8 mouse cellular contexts compared by ENCODE assay signal in genomic region chr7:25238015-25238706, GRCm38 (mm10). TPM values are rescaled to one million over a fixed set of nuclear protein-coding genes. Genes with fewer than 3 reads are reported as not detected.
DNase-seq lines count a peak whose midpoint lies in the region; ATAC-seq and TF ChIP-seq lines count a peak whose summit lies in the region.

No protein-coding gene starts in this region.

- peak; percentile 99 for DNase-seq in 416B (ENCODE audit: low read depth)
- peak; percentile 95 for DNase-seq in heart, adult 8-10 months (ENCODE audit: low spot score)
- DNase-seq in kidney, adult 9 months, result peak; percentile 98
- DNase-seq in limb, embryonic 14.5 days (ENCODE audit: low spot score), result peak; percentile 96
- peak; percentile 99 for DNase-seq in midbrain, postnatal 0 days (ENCODE audit: low spot score)
- DNase-seq in spleen, postnatal 14 days (ENCODE audit: low spot score in 2 of 2), result peak; percentile 78 to 85

- peak overlapping the region; percentile 53 for H3K27ac ChIP-seq in bone marrow, adult 2 months (ENCODE audit: control insufficient read depth, insufficient read depth, low read depth, low read length, poor library complexity)
- H3K27ac ChIP-seq in embryonic facial prominence, embryonic 15.5 days (replicated peaks), result peak overlapping the region; percentile 84
- H3K27ac ChIP-seq in limb, embryonic 14.5 days (replicated peaks; ENCODE audit: low read depth, low read length), result peak overlapping the region; percentile 70; the same call in 1 of the 2 replicates
- peak overlapping the region; percentile 83 for H3K27ac ChIP-seq in midbrain, postnatal 0 days (ENCODE audit: low read depth, low read length)

- WGBS in bone marrow, adult 2 months, result under 1% methylated on average over 23 of the region's 23 CpGs
- under 1% methylated on average over 23 of the region's 23 CpGs for WGBS in embryonic facial prominence, embryonic 15.5 days
- under 1% methylated on average over 23 of the region's 23 CpGs for WGBS in limb, embryonic 14.5 days
- under 1% methylated on average over 23 of the region's 23 CpGs for WGBS in midbrain, postnatal 0 days

- no peaks in the 10 kb centered on the region for H3K27me3 ChIP-seq in embryonic facial prominence, embryonic 15.5 days
- H3K27me3 ChIP-seq in limb, embryonic 14.5 days (ENCODE audit: control insufficient read depth, insufficient read depth, low read length), result no peaks in the 10 kb centered on the region
- H3K27me3 ChIP-seq in midbrain, postnatal 0 days (ENCODE audit: insufficient read depth, low read length), result no peaks in the 10 kb centered on the region

- TF ChIP-seq POLR2A in bone marrow, adult 2 months (IDR thresholded peaks at IDR 0.05; ENCODE audit: borderline replicate concordance, control insufficient read depth, low read depth, low read length), result no peak
- no peak for TF ChIP-seq POLR2A in limb, embryonic 14.5 days (IDR thresholded peaks at IDR 0.05; ENCODE audit: borderline replicate concordance, extremely low read depth, insufficient read depth, insufficient read length)

- peak overlapping the region; percentile 70 for H3K4me2 ChIP-seq in embryonic facial prominence, embryonic 15.5 days (replicated peaks)
- peak overlapping the region; percentile 59 for H3K4me2 ChIP-seq in limb, embryonic 14.5 days (replicated peaks; ENCODE audit: low read depth, low read length, severe bottlenecking)
- peak overlapping the region; percentile 74 for H3K4me2 ChIP-seq in midbrain, postnatal 0 days (ENCODE audit: low read depth, low read length, poor library complexity, severe bottlenecking)

- ATAC-seq in embryonic facial prominence, embryonic 15.5 days (ENCODE audit: insufficient number of reproducible peaks, low FRiP score, low TSS enrichment, low read depth), result peak; percentile 94
- ATAC-seq in limb, embryonic 14.5 days (ENCODE audit: low FRiP score, low read depth), result peak; percentile 95
- ATAC-seq in midbrain, postnatal 0 days (ENCODE audit: low FRiP score), result peak; percentile 91

- peaks cover 2% of the 10 kb centered on the region; the same call in 1 of the 2 replicates for H3K4me1 ChIP-seq in bone marrow, adult 2 months (ENCODE audit: control insufficient read depth, insufficient read depth, low read length)
- H3K4me1 ChIP-seq in embryonic facial prominence, embryonic 15.5 days, result peaks cover 57% of the 10 kb centered on the region
- peaks cover 10% of the 10 kb centered on the region; the same call in 1 of the 2 replicates for H3K4me1 ChIP-seq in limb, embryonic 14.5 days (ENCODE audit: control insufficient read depth, insufficient read depth, low read length)
- peaks cover 10% of the 10 kb centered on the region; the same call in 1 of the 2 replicates for H3K4me1 ChIP-seq in midbrain, postnatal 0 days (ENCODE audit: insufficient read depth, low read length)

- H3K9me3 ChIP-seq in embryonic facial prominence, embryonic 15.5 days (replicated peaks), result no peaks in the 10 kb centered on the region
- no peaks in the 10 kb centered on the region for H3K9me3 ChIP-seq in limb, embryonic 14.5 days (ENCODE audit: control insufficient read depth, low read length)
- no peaks in the 10 kb centered on the region for H3K9me3 ChIP-seq in midbrain, postnatal 0 days (ENCODE audit: low read length)

- peak overlapping the region; percentile 72 for H3K4me3 ChIP-seq in bone marrow, adult 2 months (replicated peaks; ENCODE audit: control insufficient read depth, low read depth, low read length)
- peak overlapping the region; percentile 83 for H3K4me3 ChIP-seq in embryonic facial prominence, embryonic 15.5 days (replicated peaks)
- H3K4me3 ChIP-seq in limb, embryonic 14.5 days (replicated peaks; ENCODE audit: low read length), result peak overlapping the region; percentile 94
- peak overlapping the region; percentile 96 for H3K4me3 ChIP-seq in midbrain, postnatal 0 days (ENCODE audit: low read depth, low read length)

- TF ChIP-seq CTCF in bone marrow, adult 2 months (IDR thresholded peaks at IDR 0.05; ENCODE audit: control insufficient read depth, insufficient read depth, low read length), result no peak
- TF ChIP-seq CTCF in midbrain, postnatal 0 days (IDR thresholded peaks at IDR 0.05), result no peak

- peaks cover 43% of the 10 kb centered on the region for H3K36me3 ChIP-seq in embryonic facial prominence, embryonic 15.5 days
- H3K36me3 ChIP-seq in limb, embryonic 14.5 days (ENCODE audit: control insufficient read depth, insufficient read depth, low read length), result peaks cover 32% of the 10 kb centered on the region
- peaks cover 6% of the 10 kb centered on the region; the same call in 1 of the 2 replicates for H3K36me3 ChIP-seq in midbrain, postnatal 0 days (ENCODE audit: insufficient read depth, low read length)

- no peak overlapping the region for H3K9ac ChIP-seq in embryonic facial prominence, embryonic 15.5 days
- peak overlapping the region; percentile 99; the same call in 1 of the 2 replicates for H3K9ac ChIP-seq in limb, embryonic 14.5 days (ENCODE audit: low read depth, low read length, severe bottlenecking)
- H3K9ac ChIP-seq in midbrain, postnatal 0 days (replicated peaks; ENCODE audit: low read length, poor library complexity, severe bottlenecking), result peak overlapping the region; percentile 99; the same call in 1 of the 2 replicates

RNA-seq across cellular contexts. Expression of gene Gsk3a, which starts 0.5 kb away (rescaled TPM):
- 53.6 and 56.8 TPM in 2 replicates for polyA plus RNA-seq in bone marrow, adult 2 months (2011; ENCODE audit: insufficient read depth, insufficient read length, low replicate concordance, missing spikeins)
- 11.5 and 13.0 TPM in 2 replicates for polyA plus RNA-seq in embryonic facial prominence, embryonic 15.5 days (2015; fragmentation: Nextera tagmentation; extraction: Ambion mirVana)
- 10 to 100 TPM; 66.1 to 71.3 (median 68.3) TPM for total RNA-seq in heart, adult 8-10 months (2022)
- 155 and 204 TPM in 2 replicates for polyA plus RNA-seq in limb, embryonic 14.5 days (2012; rRNA removed)
- 16.3 and 18.8 TPM in 2 replicates for polyA plus RNA-seq in limb, embryonic 14.5 days (2014; fragmentation: Nextera tagmentation; extraction: Ambion mirVana)
- total RNA-seq in midbrain, postnatal 0 days (2014; rRNA removed), result 155 and 169 TPM in 2 replicates
- 20.3 and 20.6 TPM in 2 replicates for polyA plus RNA-seq in midbrain, postnatal 0 days (2015; fragmentation: Nextera tagmentation; extraction: Ambion mirVana)

RNA-seq across cellular contexts. Expression of gene Erf, which starts 12.4 kb away (rescaled TPM):
- polyA plus RNA-seq in bone marrow, adult 2 months (2011; ENCODE audit: insufficient read depth, insufficient read length, low replicate concordance, missing spikeins), result 6.8 and 14.6 TPM in 2 replicates
- 21.0 and 22.1 TPM in 2 replicates for polyA plus RNA-seq in embryonic facial prominence, embryonic 15.5 days (2015; fragmentation: Nextera tagmentation; extraction: Ambion mirVana)
- 10 to 100 TPM; 17.2 to 22.5 (median 21.2) TPM for total RNA-seq in heart, adult 8-10 months (2022)
- polyA plus RNA-seq in limb, embryonic 14.5 days (2012; rRNA removed), result 99.2 and 127 TPM in 2 replicates
- polyA plus RNA-seq in limb, embryonic 14.5 days (2014; fragmentation: Nextera tagmentation; extraction: Ambion mirVana), result 33.2 and 37.9 TPM in 2 replicates
- 15.8 TPM in 2 replicates for total RNA-seq in midbrain, postnatal 0 days (2014; rRNA removed)
- polyA plus RNA-seq in midbrain, postnatal 0 days (2015; fragmentation: Nextera tagmentation; extraction: Ambion mirVana), result 2.2 and 3.0 TPM in 2 replicates

RNA-seq across cellular contexts. Expression of gene Zfp526, which starts 16.9 kb away (rescaled TPM):
- 7.2 and 13.9 TPM in 2 replicates for polyA plus RNA-seq in bone marrow, adult 2 months (2011; ENCODE audit: insufficient read depth, insufficient read length, low replicate concordance, missing spikeins)
- polyA plus RNA-seq in embryonic facial prominence, embryonic 15.5 days (2015; fragmentation: Nextera tagmentation; extraction: Ambion mirVana), result 3.3 TPM in 2 replicates
- total RNA-seq in heart, adult 8-10 months (2022), result 10 to 100 TPM in 2 of 4 experiments, 1 to 10 TPM in 2; 9.0 to 12.3 (median 9.9) TPM
- 11.1 and 13.0 TPM in 2 replicates for polyA plus RNA-seq in limb, embryonic 14.5 days (2012; rRNA removed)
- 3.9 and 4.2 TPM in 2 replicates for polyA plus RNA-seq in limb, embryonic 14.5 days (2014; fragmentation: Nextera tagmentation; extraction: Ambion mirVana)
- total RNA-seq in midbrain, postnatal 0 days (2014; rRNA removed), result 8.1 and 9.5 TPM in 2 replicates
- 0.94 and 1.0 TPM in 2 replicates for polyA plus RNA-seq in midbrain, postnatal 0 days (2015; fragmentation: Nextera tagmentation; extraction: Ambion mirVana)

RNA-seq across cellular contexts. Expression of gene Dedd2, which starts 17.7 kb away (rescaled TPM):
- 66.5 and 109 TPM in 2 replicates for polyA plus RNA-seq in bone marrow, adult 2 months (2011; ENCODE audit: insufficient read depth, insufficient read length, low replicate concordance, missing spikeins)
- 13.2 and 14.7 TPM in 2 replicates for polyA plus RNA-seq in embryonic facial prominence, embryonic 15.5 days (2015; fragmentation: Nextera tagmentation; extraction: Ambion mirVana)
- total RNA-seq in heart, adult 8-10 months (2022), result 10 to 100 TPM; 14.0 to 23.0 (median 17.2) TPM
- polyA plus RNA-seq in limb, embryonic 14.5 days (2012; rRNA removed), result 11.1 and 14.0 TPM in 2 replicates
- 9.0 and 9.4 TPM in 2 replicates for polyA plus RNA-seq in limb, embryonic 14.5 days (2014; fragmentation: Nextera tagmentation; extraction: Ambion mirVana)
- 25.9 and 27.8 TPM in 2 replicates for total RNA-seq in midbrain, postnatal 0 days (2014; rRNA removed)
- 17.7 and 18.7 TPM in 2 replicates for polyA plus RNA-seq in midbrain, postnatal 0 days (2015; fragmentation: Nextera tagmentation; extraction: Ambion mirVana)

RNA-seq across cellular contexts. Expression of gene Cic, which starts 29.3 kb away (rescaled TPM):
- polyA plus RNA-seq in bone marrow, adult 2 months (2011; ENCODE audit: insufficient read depth, insufficient read length, low replicate concordance, missing spikeins), result 174 and 292 TPM in 2 replicates
- 46.3 and 50.6 TPM in 2 replicates for polyA plus RNA-seq in embryonic facial prominence, embryonic 15.5 days (2015; fragmentation: Nextera tagmentation; extraction: Ambion mirVana)
- total RNA-seq in heart, adult 8-10 months (2022), result 10 to 100 TPM; 52.0 to 71.5 (median 59.6) TPM
- polyA plus RNA-seq in limb, embryonic 14.5 days (2012; rRNA removed), result 155 and 206 TPM in 2 replicates
- 48.9 and 58.1 TPM in 2 replicates for polyA plus RNA-seq in limb, embryonic 14.5 days (2014; fragmentation: Nextera tagmentation; extraction: Ambion mirVana)
- 145 and 146 TPM in 2 replicates for total RNA-seq in midbrain, postnatal 0 days (2014; rRNA removed)
- polyA plus RNA-seq in midbrain, postnatal 0 days (2015; fragmentation: Nextera tagmentation; extraction: Ambion mirVana), result 26.8 and 31.9 TPM in 2 replicates

Comparison
In these comparisons a context has a peak if more than half of its experiments do, and no peak if none do; other contexts are left out.
1. Peak in every context shown above with its lines: DNase-seq, ATAC-seq, H3K4me3 ChIP-seq and H3K27ac ChIP-seq.